Mouse (Mus musculus): ENCODE measurements around the gene Enthd1.

GRCm38 (mm10) chr15:80576415-80576994 lies 11.5 kb upstream of the Enthd1 start:
- TF ChIP-seq CTCF (IDR thresholded peaks at IDR 0.05; ENCODE audit: low read depth) (no peak), EP300 (IDR thresholded peaks at IDR 0.05; ENCODE audit: low read depth) (no peak)

All from liver, embryonic 14.5 days (tissue).